Mouse (Mus musculus): ENCODE results near the gene Meiob. TPM values are rescaled to one million over a fixed set of nuclear protein-coding genes. Genes with fewer than 3 reads are reported as not detected.

The Meiob gene
- total and polyA plus RNA-seq, 2 experiments from 2014 or later: 0.12 TPM; not detected in 1

DNA sequence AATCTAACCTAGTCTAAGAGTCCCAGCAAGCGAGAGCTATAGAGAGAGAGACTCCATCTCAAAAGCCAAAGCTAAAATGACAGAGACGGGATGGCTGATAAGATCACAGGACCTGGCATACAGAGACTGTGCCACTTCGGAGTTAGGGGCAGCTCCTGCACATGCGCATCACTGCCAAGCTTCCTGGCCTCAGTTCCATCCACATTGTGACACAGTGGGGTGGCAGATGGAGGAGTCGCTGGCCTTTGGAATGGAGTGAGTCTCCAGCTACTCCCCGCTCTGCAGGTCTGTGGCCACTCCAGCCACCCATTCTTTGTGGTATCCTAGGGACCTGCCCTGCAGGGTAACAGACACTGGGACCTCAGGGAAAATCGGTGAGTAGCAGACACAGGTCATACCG, 61.7 kb downstream of the Meiob start, which contains the start of gene Igfals:
TSS of gene Igfals (plus strand) at position 222 of the 400 bp plus-strand sequence.
- Histone ChIP-seq H3K36me3 (ENCODE audit: insufficient read depth, low read length) (peaks cover 51% of the 10 kb centered on the region), H3K27ac (ENCODE audit: low read depth, low read length) (no peak within 1 kb of the TSS), H3K27me3 (ENCODE audit: insufficient read depth, low read length) (no peaks in the 10 kb centered on the region)

DNA sequence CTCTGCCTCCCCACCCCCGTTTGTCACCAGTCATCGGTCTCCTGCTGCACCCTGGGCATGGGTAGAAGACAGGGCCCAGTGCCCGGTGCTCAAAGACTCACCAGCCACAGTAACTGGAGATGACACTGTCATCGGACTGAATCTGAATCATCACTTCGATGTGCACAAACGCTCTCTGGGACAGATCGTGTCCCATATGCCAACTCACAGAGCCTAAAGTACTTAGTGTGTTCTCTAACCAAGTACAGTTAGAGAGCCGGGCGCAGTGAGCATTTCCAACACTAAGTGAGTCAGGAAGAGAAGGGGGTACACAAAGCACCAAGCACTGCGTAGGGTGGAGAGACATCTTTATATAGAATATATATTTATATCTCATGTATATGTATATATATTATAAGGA, 63.8 kb downstream of the Meiob start:
- Histone ChIP-seq H3K36me3 (ENCODE audit: insufficient read depth, low read length) (peaks cover 40% of the 10 kb centered on the region), H3K4me2 (ENCODE audit: low read depth, low read length, poor library complexity, severe bottlenecking) (no peak overlapping the region), H3K27ac (ENCODE audit: low read depth, low read length) (no peak overlapping the region), H3K27me3 (ENCODE audit: insufficient read depth, low read length) (no peaks in the 10 kb centered on the region), H3K4me3 (ENCODE audit: low read depth, low read length) (no peak overlapping the region), H3K4me1 (ENCODE audit: insufficient read depth, low read length) (no peaks in the 10 kb centered on the region), H3K9me3 (ENCODE audit: low read length) (no peaks in the 10 kb centered on the region), H3K9ac (replicated peaks; ENCODE audit: low read length, poor library complexity, severe bottlenecking) (no peak overlapping the region)
- DNase-seq (ENCODE audit: low spot score) (no peak), ATAC-seq (ENCODE audit: low FRiP score) (no peak)
- WGBS: 91% methylated on average over 10 of the region's 10 CpGs
- TF ChIP-seq CTCF (IDR thresholded peaks at IDR 0.05): no peak

More for the DNA sequence above, 61.7 kb downstream of the Meiob start, which contains the start of gene Igfals:
- H3K4me3 ChIP-seq (ENCODE audit: low read depth, low read length): no peak within 1 kb of the TSS
- no peak for DNase-seq (ENCODE audit: low spot score)
- no peak within 1 kb of the TSS for H3K9ac ChIP-seq (replicated peaks; ENCODE audit: low read length, poor library complexity, severe bottlenecking)
- no peak within 1 kb of the TSS for H3K4me2 ChIP-seq (ENCODE audit: low read depth, low read length, poor library complexity, severe bottlenecking)
- TF ChIP-seq CTCF (IDR thresholded peaks at IDR 0.05): no peak
- no peaks in the 10 kb centered on the region for H3K9me3 ChIP-seq (ENCODE audit: low read length)
- no peaks in the 10 kb centered on the region for H3K4me1 ChIP-seq (ENCODE audit: insufficient read depth, low read length)
- no peak for ATAC-seq (ENCODE audit: low FRiP score)
- WGBS: 85% methylated on average over 8 of the region's 8 CpGs

DNA sequence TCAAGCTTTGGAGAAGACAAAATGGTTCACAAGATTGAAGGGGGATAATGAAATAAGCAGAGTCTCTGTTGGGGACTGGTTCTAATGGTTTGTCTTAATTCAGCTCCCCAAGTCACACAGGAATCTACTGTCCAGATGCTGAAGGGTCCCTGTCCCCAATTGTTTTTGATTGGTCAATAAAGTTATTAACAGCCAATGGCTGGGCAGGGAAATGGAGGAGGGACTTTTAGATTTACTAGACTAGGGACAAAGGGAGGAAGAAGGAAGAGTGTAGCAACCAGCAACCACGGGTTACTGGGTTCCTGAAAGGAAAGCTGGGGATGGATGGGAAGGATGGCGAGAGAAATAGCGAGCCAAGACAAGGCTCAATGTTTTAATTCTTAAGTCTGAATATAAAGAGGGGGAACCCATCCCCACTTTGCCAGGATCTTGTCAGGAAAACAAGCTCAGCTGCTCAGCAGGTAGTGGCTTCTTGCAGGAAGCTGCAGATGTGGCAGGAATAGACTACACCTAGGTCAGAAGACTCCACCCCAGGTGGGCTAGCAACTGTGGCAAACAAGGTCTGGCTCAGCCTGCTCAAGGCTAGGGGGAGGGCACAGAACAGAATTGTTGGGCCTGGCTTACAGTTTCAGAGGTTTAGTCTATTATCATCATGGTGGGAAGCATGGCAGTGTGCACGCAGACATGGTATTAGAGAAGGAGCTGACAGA, 69.8 kb downstream of the Meiob start:
- no peak for DNase-seq (ENCODE audit: low spot score)
- ATAC-seq (ENCODE audit: low FRiP score): no peak
- WGBS: 50% methylated on average over 4 of the region's 4 CpGs
- no peaks in the 10 kb centered on the region for H3K27me3 ChIP-seq (ENCODE audit: insufficient read depth, low read length)
- no peak overlapping the region for H3K9ac ChIP-seq (replicated peaks; ENCODE audit: low read length, poor library complexity, severe bottlenecking)
- no peaks in the 10 kb centered on the region for H3K36me3 ChIP-seq (ENCODE audit: insufficient read depth, low read length)
- no peak overlapping the region for H3K4me3 ChIP-seq (ENCODE audit: low read depth, low read length)
- no peak overlapping the region for H3K4me2 ChIP-seq (ENCODE audit: low read depth, low read length, poor library complexity, severe bottlenecking)
- no peaks in the 10 kb centered on the region for H3K9me3 ChIP-seq (ENCODE audit: low read length)
- no peak overlapping the region for H3K27ac ChIP-seq (ENCODE audit: low read depth, low read length)
- TF ChIP-seq CTCF (IDR thresholded peaks at IDR 0.05): no peak
- H3K4me1 ChIP-seq (ENCODE audit: insufficient read depth, low read length): no peaks in the 10 kb centered on the region

DNA sequence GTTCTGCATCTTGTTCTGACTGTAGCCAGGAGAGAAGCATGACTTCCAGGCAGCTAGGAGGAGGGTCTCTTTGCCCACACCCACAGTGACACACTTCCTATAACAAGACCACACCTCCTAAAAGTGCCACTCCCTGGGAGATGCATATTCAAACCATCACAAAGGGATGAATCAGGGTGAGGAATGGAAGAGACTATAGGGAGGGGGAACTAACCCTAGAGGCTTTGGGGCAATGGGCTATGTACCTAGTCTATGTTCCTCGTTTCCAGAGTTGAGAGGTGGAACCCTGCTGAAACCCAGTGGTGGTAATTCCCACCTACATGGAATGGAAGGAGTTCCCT, 70.3 kb downstream of the Meiob start:
- no peak overlapping the region for H3K9ac ChIP-seq (replicated peaks; ENCODE audit: low read length, poor library complexity, severe bottlenecking)
- TF ChIP-seq CTCF (IDR thresholded peaks at IDR 0.05): no peak
- 29% methylated on average over 1 of the region's 1 CpGs for WGBS
- H3K36me3 ChIP-seq (ENCODE audit: insufficient read depth, low read length): no peaks in the 10 kb centered on the region
- H3K4me3 ChIP-seq (ENCODE audit: low read depth, low read length): no peak overlapping the region
- no peak overlapping the region for H3K4me2 ChIP-seq (ENCODE audit: low read depth, low read length, poor library complexity, severe bottlenecking)
- no peaks in the 10 kb centered on the region for H3K9me3 ChIP-seq (ENCODE audit: low read length)
- H3K4me1 ChIP-seq (ENCODE audit: insufficient read depth, low read length): no peaks in the 10 kb centered on the region
- H3K27me3 ChIP-seq (ENCODE audit: insufficient read depth, low read length): no peaks in the 10 kb centered on the region
- ATAC-seq (ENCODE audit: low FRiP score) (no peak), DNase-seq (ENCODE audit: low spot score) (no peak)
- no peak overlapping the region for H3K27ac ChIP-seq (ENCODE audit: low read depth, low read length)

DNA sequence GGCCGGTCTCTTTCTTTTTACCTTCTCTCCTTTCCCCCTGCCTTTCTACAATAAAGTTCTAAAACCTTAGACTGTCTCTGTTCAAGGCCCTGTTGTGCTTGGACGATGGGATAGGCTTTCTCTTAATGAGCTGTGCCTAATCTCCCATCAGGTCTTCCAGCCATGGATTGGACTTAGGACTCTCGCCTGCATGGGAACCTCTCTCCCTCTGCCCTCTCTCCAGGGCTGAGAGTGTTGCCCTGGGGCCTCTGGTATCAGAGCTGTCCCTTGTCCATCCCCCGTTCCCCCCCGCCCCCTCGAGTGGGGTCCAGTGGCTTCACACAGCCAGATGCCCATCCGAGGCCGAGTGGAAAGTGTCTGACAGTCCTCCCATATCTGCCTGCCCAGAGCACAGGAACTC, 70.9 kb downstream of the Meiob start:
- no peak for TF ChIP-seq CTCF (IDR thresholded peaks at IDR 0.05)
- Histone ChIP-seq H3K4me1 (ENCODE audit: insufficient read depth, low read length) (no peaks in the 10 kb centered on the region), H3K27me3 (ENCODE audit: insufficient read depth, low read length) (no peaks in the 10 kb centered on the region), H3K27ac (ENCODE audit: low read depth, low read length) (no peak overlapping the region), H3K36me3 (ENCODE audit: insufficient read depth, low read length) (no peaks in the 10 kb centered on the region), H3K9me3 (ENCODE audit: low read length) (no peaks in the 10 kb centered on the region), H3K9ac (replicated peaks; ENCODE audit: low read length, poor library complexity, severe bottlenecking) (no peak overlapping the region), H3K4me2 (ENCODE audit: low read depth, low read length, poor library complexity, severe bottlenecking) (no peak overlapping the region), H3K4me3 (ENCODE audit: low read depth, low read length) (no peak overlapping the region)
- DNase-seq (ENCODE audit: low spot score) (no peak), ATAC-seq (ENCODE audit: low FRiP score) (no peak)
- WGBS: 72% methylated on average over 8 of the region's 8 CpGs

DNA sequence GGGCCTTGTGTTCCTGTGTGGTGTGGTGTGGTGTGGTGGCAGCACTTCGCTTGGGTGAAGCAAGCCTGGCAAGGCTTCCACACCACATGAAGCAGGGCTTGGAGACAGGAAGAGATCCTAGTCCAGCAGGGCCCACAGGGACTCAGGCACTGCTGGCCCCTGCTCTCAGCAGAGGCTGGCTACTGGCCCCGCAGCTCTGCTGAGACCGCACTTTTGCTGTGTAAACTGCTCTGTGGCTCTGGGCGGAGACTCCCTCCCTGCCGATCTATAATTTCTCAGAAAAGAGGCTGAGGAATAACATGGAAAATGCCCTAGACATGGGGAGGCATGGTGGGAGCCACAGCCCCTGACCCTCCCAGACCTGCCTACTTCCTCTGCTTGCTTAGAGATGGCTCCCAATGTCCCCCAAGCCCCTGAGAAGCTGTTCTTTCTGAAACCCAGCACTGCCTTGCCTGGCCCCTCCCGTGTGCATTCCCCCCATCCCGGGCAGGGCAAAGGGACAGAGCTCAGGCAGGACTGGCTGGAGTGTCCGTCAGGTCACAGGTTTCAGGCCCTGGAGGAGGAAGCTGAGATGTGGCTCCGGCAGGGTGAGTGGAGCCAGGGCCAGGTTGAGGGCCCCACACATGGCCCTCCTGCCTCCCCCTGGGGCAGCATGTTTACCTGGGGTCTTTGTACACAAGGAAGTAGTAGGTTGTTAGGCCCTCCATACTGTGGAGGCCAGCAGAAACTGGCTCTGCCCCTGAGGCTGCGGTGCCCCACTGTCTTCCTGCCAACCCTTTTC, 73.4 kb downstream of the Meiob start:
- H3K9me3 ChIP-seq (ENCODE audit: low read length): no peaks in the 10 kb centered on the region
- no peak for TF ChIP-seq CTCF (IDR thresholded peaks at IDR 0.05)
- H3K36me3 ChIP-seq (ENCODE audit: insufficient read depth, low read length): no peaks in the 10 kb centered on the region; the same call in 1 of the 2 replicates
- H3K4me1 ChIP-seq (ENCODE audit: insufficient read depth, low read length): no peaks in the 10 kb centered on the region
- H3K9ac ChIP-seq (replicated peaks; ENCODE audit: low read length, poor library complexity, severe bottlenecking): no peak overlapping the region
- H3K27ac ChIP-seq (ENCODE audit: low read depth, low read length): no peak overlapping the region
- 68% methylated on average over 10 of the region's 10 CpGs for WGBS
- H3K4me2 ChIP-seq (ENCODE audit: low read depth, low read length, poor library complexity, severe bottlenecking): no peak overlapping the region
- H3K27me3 ChIP-seq (ENCODE audit: insufficient read depth, low read length): no peaks in the 10 kb centered on the region
- H3K4me3 ChIP-seq (ENCODE audit: low read depth, low read length): no peak overlapping the region
- DNase-seq (ENCODE audit: low spot score): no peak
- ATAC-seq (ENCODE audit: low FRiP score): no peak
